Mouse (Mus musculus): ENCODE data around the gene Coq8b. TPM values are rescaled to one million over a fixed set of nuclear protein-coding genes. Genes with fewer than 3 reads are reported as not detected.
A peak's percentile ranks its signal among the peaks of the same experiment; 100 is the strongest.

The Coq8b gene
- polyA plus RNA-seq, 1 experiment from 2014 or later, result 25.5 TPM

- 94% methylated on average over 3 of the region's 3 CpGs for WGBS
- H3K9ac ChIP-seq (replicated peaks), result no peak overlapping the region
- no peak overlapping the region for H3K4me3 ChIP-seq (replicated peaks)
- no peak overlapping the region for H3K4me2 ChIP-seq (replicated peaks)
- H3K4me1 ChIP-seq (replicated peaks), result no peaks in the 10 kb centered on the region
- H3K27me3 ChIP-seq, result no peaks in the 10 kb centered on the region
- peaks cover 92% of the 10 kb centered on the region for H3K36me3 ChIP-seq
- no peak overlapping the region for H3K27ac ChIP-seq
- H3K9me3 ChIP-seq, result no peaks in the 10 kb centered on the region
- no peak for ATAC-seq
Observed at GRCm38 (mm10) chr7:27277191-27277590, 44.4 kb downstream of the Coq8b start.

- H3K4me2 ChIP-seq (replicated peaks), result no peak overlapping the region
- no peak overlapping the region for H3K9ac ChIP-seq (replicated peaks)
- H3K4me3 ChIP-seq (replicated peaks), result no peak overlapping the region
- H3K9me3 ChIP-seq, result no peaks in the 10 kb centered on the region
- peaks cover 9% of the 10 kb centered on the region for H3K4me1 ChIP-seq (replicated peaks)
- ATAC-seq, result no peak
- peaks cover 5% of the 10 kb centered on the region for H3K27me3 ChIP-seq
- peaks cover 62% of the 10 kb centered on the region for H3K36me3 ChIP-seq
- 71% methylated on average over 13 of the region's 13 CpGs for WGBS
- H3K27ac ChIP-seq, result no peak overlapping the region
Observed at GRCm38 (mm10) chr7:27281717-27282116, 48.9 kb downstream of the Coq8b start.

- H3K9me3 ChIP-seq, result no peaks in the 10 kb centered on the region
- peaks cover 6% of the 10 kb centered on the region for H3K27me3 ChIP-seq
- no peak for ATAC-seq
- H3K36me3 ChIP-seq, result peaks cover 57% of the 10 kb centered on the region
- 72% methylated on average over 4 of the region's 4 CpGs for WGBS
- no peak overlapping the region for H3K4me2 ChIP-seq (replicated peaks)
- no peak overlapping the region for H3K27ac ChIP-seq
- H3K4me1 ChIP-seq (replicated peaks), result peaks cover 9% of the 10 kb centered on the region
- H3K9ac ChIP-seq (replicated peaks), result no peak overlapping the region
- no peak overlapping the region for H3K4me3 ChIP-seq (replicated peaks)
Observed at GRCm38 (mm10) chr7:27282225-27282624, 49.4 kb downstream of the Coq8b start.

- Histone ChIP-seq H3K4me1 (replicated peaks) (peaks cover 9% of the 10 kb centered on the region), H3K36me3 (peaks cover 29% of the 10 kb centered on the region), H3K27ac (no peak overlapping the region), H3K27me3 (peaks cover 6% of the 10 kb centered on the region), H3K9ac (replicated peaks) (no peak overlapping the region), H3K9me3 (no peaks in the 10 kb centered on the region), H3K4me2 (replicated peaks) (peak overlapping the region; percentile 32), H3K4me3 (replicated peaks) (no peak overlapping the region)
- ATAC-seq, result peak; percentile 72
- under 1% methylated on average over 28 of the region's 28 CpGs for WGBS
Observed at GRCm38 (mm10) chr7:27284865-27285697, 52.3 kb downstream of the Coq8b start.

GRCm38 (mm10) chr7:27285698-27286066 lies 52.9 kb downstream of the Coq8b start:
- H3K27ac ChIP-seq, result no peak overlapping the region
- H3K36me3 ChIP-seq, result peaks cover 23% of the 10 kb centered on the region
- ATAC-seq, result peak; percentile 79
- peak overlapping the region; percentile 32 for H3K4me2 ChIP-seq (replicated peaks)
- peaks cover 9% of the 10 kb centered on the region for H3K4me1 ChIP-seq (replicated peaks)
- H3K27me3 ChIP-seq, result peaks cover 6% of the 10 kb centered on the region
- H3K9ac ChIP-seq (replicated peaks), result no peak overlapping the region
- 4% methylated on average over 8 of the region's 8 CpGs for WGBS
- no peaks in the 10 kb centered on the region for H3K9me3 ChIP-seq
- H3K4me3 ChIP-seq (replicated peaks), result no peak overlapping the region

- no peak for ATAC-seq
- no peak overlapping the region for H3K4me2 ChIP-seq (replicated peaks)
- peaks cover 6% of the 10 kb centered on the region for H3K27me3 ChIP-seq
- no peaks in the 10 kb centered on the region for H3K36me3 ChIP-seq
- no peak overlapping the region for H3K4me3 ChIP-seq (replicated peaks)
- H3K4me1 ChIP-seq (replicated peaks), result peaks cover 9% of the 10 kb centered on the region
- H3K9me3 ChIP-seq, result no peaks in the 10 kb centered on the region
- H3K27ac ChIP-seq, result no peak overlapping the region
- WGBS, result 88% methylated on average over 7 of the region's 7 CpGs
- H3K9ac ChIP-seq (replicated peaks), result no peak overlapping the region
Observed at GRCm38 (mm10) chr7:27288732-27289131, 55.9 kb downstream of the Coq8b start.

- no peaks in the 10 kb centered on the region for H3K36me3 ChIP-seq
Observed at GRCm38 (mm10) chr7:27290555-27290954, 57.7 kb downstream of the Coq8b start.

GRCm38 (mm10) chr7:27291795-27292466 lies 59.1 kb downstream of the Coq8b start:
- H3K27ac ChIP-seq, result no peak overlapping the region
- no peak overlapping the region for H3K9ac ChIP-seq (replicated peaks)
- no peaks in the 10 kb centered on the region for H3K36me3 ChIP-seq
- H3K4me2 ChIP-seq (replicated peaks), result no peak overlapping the region
- 71% methylated on average over 12 of the region's 12 CpGs for WGBS
- ATAC-seq, result no peak
- no peaks in the 10 kb centered on the region for H3K9me3 ChIP-seq
- H3K4me3 ChIP-seq (replicated peaks), result no peak overlapping the region
- H3K4me1 ChIP-seq (replicated peaks), result no peaks in the 10 kb centered on the region
- no peaks in the 10 kb centered on the region for H3K27me3 ChIP-seq

More at GRCm38 (mm10) chr7:27290555-27290954, 57.7 kb downstream of the Coq8b start:
- H3K4me3 ChIP-seq (replicated peaks), result no peak overlapping the region
- WGBS, result 66% methylated on average over 2 of the region's 2 CpGs
- H3K27me3 ChIP-seq, result peaks cover 6% of the 10 kb centered on the region; the same call in 1 of the 2 replicates
- H3K4me2 ChIP-seq (replicated peaks), result no peak overlapping the region
- no peak overlapping the region for H3K27ac ChIP-seq
- no peak for ATAC-seq
- H3K9me3 ChIP-seq, result no peaks in the 10 kb centered on the region
- peaks cover under 1% of the 10 kb centered on the region; the same call in 1 of the 2 replicates for H3K4me1 ChIP-seq (replicated peaks)
- no peak overlapping the region for H3K9ac ChIP-seq (replicated peaks)

- WGBS, result 81% methylated on average over 4 of the region's 4 CpGs
- Histone ChIP-seq H3K4me2 (replicated peaks) (no peak overlapping the region), H3K27me3 (no peaks in the 10 kb centered on the region), H3K9ac (replicated peaks) (no peak overlapping the region), H3K4me1 (replicated peaks) (no peaks in the 10 kb centered on the region), H3K9me3 (no peaks in the 10 kb centered on the region), H3K4me3 (replicated peaks) (no peak overlapping the region), H3K36me3 (no peaks in the 10 kb centered on the region), H3K27ac (no peak overlapping the region)
- ATAC-seq, result no peak
Observed at GRCm38 (mm10) chr7:27295956-27296355, 63.1 kb downstream of the Coq8b start.

GRCm38 (mm10) chr7:27296518-27296917 lies 63.7 kb downstream of the Coq8b start:
- WGBS, result 90% methylated on average over 4 of the region's 4 CpGs
- Histone ChIP-seq H3K4me3 (replicated peaks) (no peak overlapping the region), H3K36me3 (no peaks in the 10 kb centered on the region), H3K4me2 (replicated peaks) (no peak overlapping the region), H3K9me3 (no peaks in the 10 kb centered on the region), H3K27me3 (no peaks in the 10 kb centered on the region), H3K4me1 (replicated peaks) (no peaks in the 10 kb centered on the region), H3K9ac (replicated peaks) (no peak overlapping the region), H3K27ac (no peak overlapping the region)
- no peak for ATAC-seq

GRCm38 (mm10) chr7:27298033-27298610 lies 65.3 kb downstream of the Coq8b start:
- 88% methylated on average over 16 of the region's 16 CpGs for WGBS
- H3K27ac ChIP-seq, result no peak overlapping the region
- no peak overlapping the region for H3K4me2 ChIP-seq (replicated peaks)
- H3K27me3 ChIP-seq, result no peaks in the 10 kb centered on the region
- H3K4me3 ChIP-seq (replicated peaks), result no peak overlapping the region
- H3K9me3 ChIP-seq, result no peaks in the 10 kb centered on the region
- no peak overlapping the region for H3K9ac ChIP-seq (replicated peaks)
- H3K36me3 ChIP-seq, result no peaks in the 10 kb centered on the region
- H3K4me1 ChIP-seq (replicated peaks), result no peaks in the 10 kb centered on the region
- no peak for ATAC-seq

GRCm38 (mm10) chr7:27298816-27299215 lies 66.0 kb downstream of the Coq8b start:
- ATAC-seq, result no peak
- no peak overlapping the region for H3K4me3 ChIP-seq (replicated peaks)
- H3K4me1 ChIP-seq (replicated peaks), result no peaks in the 10 kb centered on the region
- WGBS, result 93% methylated on average over 6 of the region's 6 CpGs
- H3K4me2 ChIP-seq (replicated peaks), result no peak overlapping the region
- H3K9ac ChIP-seq (replicated peaks), result no peak overlapping the region
- H3K36me3 ChIP-seq, result no peaks in the 10 kb centered on the region
- 0 out of 2 replicates have a peak, but pooled peaks cover 1% of the 10 kb centered on the region for H3K27me3 ChIP-seq
- H3K27ac ChIP-seq, result no peak overlapping the region
- H3K9me3 ChIP-seq, result no peaks in the 10 kb centered on the region
